Mouse (Mus musculus) lung, adult 2 months (tissue): ENCODE measurements around the gene Zbtb8b. TPM values are rescaled to one million over a fixed set of nuclear protein-coding genes. Genes with fewer than 3 reads are reported as not detected.

Source experiments
- DNase-seq: peaks from one replicate; pipeline ENCODE4 v3.0.0; 2022
- H3K4me1 ChIP-seq: fragments of 200-500 bp; 2 replicates; pipeline ENCODE4 v1.6.1; 2011; ENCODE audit warnings: low read length; ENCODE audit not compliant: control insufficient read depth, insufficient read depth
- H3K4me3 ChIP-seq: fragments of 200-500 bp; replicated peaks from 2 replicates; pipeline ENCODE3; 2011; ENCODE audit warnings: low read depth, mild to moderate bottlenecking, control low read depth, low read length; ENCODE audit errors: extremely low read depth
- CTCF ChIP-seq: fragments of 200-500 bp; IDR thresholded peaks from 2 replicates; pipeline ENCODE4 v1.5.1; 2011; ENCODE audit warnings: mild to moderate bottlenecking, low read length, control low read depth; ENCODE audit not compliant: insufficient read depth
- POLR2A ChIP-seq: fragments of 200-500 bp; IDR thresholded peaks from 2 replicates; pipeline ENCODE4 v1.6.1; 2011; ENCODE audit warnings: low read depth, mild to moderate bottlenecking, control low read depth, low read length, borderline replicate concordance; ENCODE audit errors: extremely low read depth
- WGBS: fragments of 180-500 bp; shearing (Covaris S2); methylation state at CpG from one replicate; pipeline ENCODE4 v1.1.7; 2018; 5-methylcytosine and 5-hydroxymethylcytosine counted together
- polyA plus RNA-seq: library from polyadenylated mRNA; depleted of rRNA; stranded (reverse); fragments of >200 nt; gene quantifications from 2 replicates; pipeline ENCODE4 v1.2.3, GENCODE M21; 2012

Gene Zbtb8b
- polyA plus RNA-seq, 1 experiment: 0.14 TPM

DNA sequence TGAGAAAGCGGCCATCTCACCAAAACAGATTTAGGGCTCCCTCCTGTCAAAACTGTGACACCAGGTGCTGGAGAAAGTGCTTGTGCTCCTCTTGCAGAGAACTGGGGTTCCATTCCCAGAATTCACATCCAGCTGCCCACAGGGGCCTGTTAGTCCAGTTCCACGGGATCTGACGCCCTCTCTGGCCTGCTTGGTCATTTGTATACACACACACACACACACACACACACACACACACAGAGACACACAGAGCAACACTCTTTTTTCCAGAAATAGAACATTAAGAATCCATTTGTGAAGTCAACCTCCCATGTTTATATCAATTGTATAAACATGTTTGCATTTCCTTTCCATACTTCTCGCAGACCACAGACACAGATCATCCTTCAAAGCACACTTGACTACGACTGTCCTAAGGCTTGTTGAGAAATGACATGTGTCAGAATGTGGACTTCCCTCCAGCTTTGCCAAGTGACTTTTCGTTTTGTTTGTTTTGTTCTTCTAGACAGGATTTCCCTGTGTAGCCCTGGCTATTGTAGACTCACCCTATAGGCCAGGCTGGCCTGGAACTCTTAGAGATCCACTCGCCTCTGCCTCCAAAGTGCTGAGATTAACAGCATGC lies 49.6 kb downstream of the Zbtb8b start:
- WGBS: 50% methylated on average over 7 of the region's 7 CpGs

DNA sequence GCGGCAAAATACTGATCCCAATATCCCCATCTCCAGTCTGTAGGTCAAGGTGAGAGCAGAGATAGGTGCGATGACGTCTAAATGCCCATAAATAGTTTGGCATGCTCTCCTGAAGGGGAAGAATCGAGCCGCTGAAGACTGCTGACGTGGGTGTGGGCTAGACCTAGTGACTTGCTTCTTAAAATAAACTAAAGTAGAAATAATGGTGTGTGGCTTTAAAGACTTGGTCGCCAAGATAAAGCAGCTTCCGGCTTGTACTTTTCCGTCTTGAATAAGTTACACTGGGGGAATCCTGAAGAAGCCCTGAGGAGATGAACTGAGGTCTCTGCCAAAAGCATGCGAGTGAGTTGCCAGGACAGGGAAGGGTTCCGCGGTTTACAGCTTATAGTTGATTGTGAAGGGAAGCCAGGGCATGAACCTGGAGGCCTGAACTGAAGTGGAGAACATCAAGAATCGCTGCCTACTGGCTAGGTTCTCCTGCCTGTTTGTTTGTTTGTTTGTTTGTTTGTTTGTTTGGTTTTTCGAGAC lies 50.4 kb downstream of the Zbtb8b start:
- Histone ChIP-seq H3K4me3 (no peak overlapping the region), H3K4me1 (peaks cover 7% of the 10 kb centered on the region)
- 48% methylated on average over 14 of the region's 14 CpGs for WGBS
- no peak for DNase-seq
- no peak for TF ChIP-seq POLR2A
- no peak for TF ChIP-seq CTCF

More for the DNA sequence above, 49.6 kb downstream of the Zbtb8b start:
- Histone ChIP-seq H3K4me3 (no peak overlapping the region), H3K4me1 (no peaks in the 10 kb centered on the region)
- no peak for DNase-seq
- TF ChIP-seq POLR2A (no peak), CTCF (no peak)

DNA sequence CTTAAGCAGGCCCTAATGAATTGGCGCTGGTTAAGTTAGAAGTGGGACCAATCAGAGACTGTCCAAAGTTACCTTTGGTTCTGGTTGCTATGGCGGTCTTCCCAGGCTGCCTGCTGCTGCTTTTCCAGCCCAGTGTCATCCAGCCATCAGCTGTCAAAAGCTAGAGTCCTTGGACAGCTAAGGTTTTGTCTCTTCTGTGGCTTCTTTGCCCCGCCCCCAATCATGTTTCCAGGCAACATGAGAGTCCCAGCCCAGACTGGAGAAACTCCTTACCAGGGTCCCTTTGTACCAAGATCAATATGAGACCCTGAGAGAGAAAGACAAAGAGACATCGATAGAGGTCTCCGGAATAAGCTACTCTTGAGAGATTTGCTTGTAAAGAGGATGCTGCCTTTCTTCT lies 52.2 kb downstream of the Zbtb8b start:
- H3K4me1 ChIP-seq: peaks cover 12% of the 10 kb centered on the region
- 92% methylated on average over 5 of the region's 5 CpGs for WGBS
- no peak for TF ChIP-seq CTCF
- TF ChIP-seq POLR2A: no peak
- no peak for DNase-seq
- H3K4me3 ChIP-seq: no peak overlapping the region

DNA sequence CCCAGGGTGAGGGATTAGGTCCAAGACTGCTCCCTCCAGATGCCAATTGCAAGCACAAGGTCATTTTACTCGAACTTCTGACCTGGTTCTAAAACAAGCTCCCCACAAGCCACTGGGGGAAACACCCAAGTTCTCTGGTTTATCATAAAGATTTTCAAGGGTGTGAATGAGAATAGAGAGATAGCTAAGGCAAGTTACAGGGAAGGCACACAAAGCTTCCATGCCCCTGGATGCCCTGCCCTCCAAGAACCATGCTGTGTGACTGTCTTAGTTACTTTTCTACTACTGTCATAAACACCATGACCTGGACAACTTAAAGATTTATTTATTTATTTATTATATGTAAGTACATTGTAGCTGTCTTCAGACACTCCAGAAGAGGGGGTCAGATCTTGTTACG lies 53.7 kb downstream of the Zbtb8b start:
- no peak for TF ChIP-seq POLR2A
- no peak for TF ChIP-seq CTCF
- H3K4me3 ChIP-seq: no peak overlapping the region
- H3K4me1 ChIP-seq: peaks cover 13% of the 10 kb centered on the region
- WGBS: 72% methylated on average over 2 of the region's 2 CpGs
- DNase-seq: no peak

DNA sequence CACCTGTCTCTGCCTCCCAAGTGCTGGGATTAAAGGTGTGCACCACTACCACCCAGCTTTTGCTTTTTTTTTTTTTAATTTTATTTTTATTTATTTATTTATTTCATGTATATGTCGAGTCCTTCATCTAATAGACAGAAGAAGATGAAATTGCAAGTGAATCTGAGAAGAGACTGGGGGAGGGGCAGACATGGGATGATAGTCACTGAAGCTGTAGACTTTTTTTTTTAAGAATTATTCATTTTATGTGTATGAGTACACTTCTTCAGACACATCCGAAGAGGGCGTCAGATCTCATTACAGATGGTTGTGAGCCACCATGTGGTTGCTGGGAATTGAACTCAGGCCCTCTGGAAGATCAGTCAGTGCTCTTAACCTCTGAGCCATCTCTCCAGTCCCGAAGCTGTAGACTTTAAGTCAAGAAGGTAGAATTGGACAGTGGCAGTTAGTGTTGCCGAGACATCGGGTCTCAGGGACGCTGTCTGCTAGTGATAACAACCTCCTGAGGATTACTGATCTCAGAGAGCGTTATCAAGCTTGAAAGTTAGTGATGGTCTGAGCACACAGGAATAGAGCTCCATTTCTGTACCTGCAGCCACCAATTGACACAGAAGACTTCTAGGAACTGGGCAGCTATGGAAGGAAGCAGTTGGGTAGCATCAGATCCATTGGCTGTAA lies 54.2 kb downstream of the Zbtb8b start:
- Histone ChIP-seq H3K4me1 (peaks cover 13% of the 10 kb centered on the region), H3K4me3 (no peak overlapping the region)
- WGBS: 89% methylated on average over 8 of the region's 8 CpGs
- no peak for DNase-seq
- TF ChIP-seq CTCF (no peak), POLR2A (no peak)

DNA sequence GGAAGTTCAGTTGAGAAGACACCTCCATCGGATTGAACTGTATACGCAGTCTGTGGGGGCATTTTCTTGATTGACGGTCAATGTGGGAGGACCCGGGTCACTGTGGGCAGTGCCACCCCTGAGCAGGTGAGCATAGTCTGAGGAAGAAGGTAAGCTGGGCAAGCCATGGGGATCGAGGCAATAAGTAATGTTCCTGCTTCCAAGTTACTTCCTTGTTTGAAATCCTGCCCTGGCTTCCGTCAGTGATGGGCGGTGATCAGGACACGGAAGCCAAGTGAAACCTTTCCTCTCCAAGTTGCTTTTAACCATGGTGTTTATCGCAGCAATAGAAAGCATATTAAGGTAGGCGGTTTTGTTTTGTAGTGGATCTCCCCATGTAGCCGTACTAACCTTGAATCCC lies 55.0 kb downstream of the Zbtb8b start:
- Histone ChIP-seq H3K4me3 (peak overlapping the region; percentile 35), H3K4me1 (peaks cover 13% of the 10 kb centered on the region)
- no peak for TF ChIP-seq CTCF
- peak; percentile 55; the same call in 1 of the 2 replicates for TF ChIP-seq POLR2A
- no peak for DNase-seq
- 50% methylated on average over 11 of the region's 11 CpGs for WGBS

DNA sequence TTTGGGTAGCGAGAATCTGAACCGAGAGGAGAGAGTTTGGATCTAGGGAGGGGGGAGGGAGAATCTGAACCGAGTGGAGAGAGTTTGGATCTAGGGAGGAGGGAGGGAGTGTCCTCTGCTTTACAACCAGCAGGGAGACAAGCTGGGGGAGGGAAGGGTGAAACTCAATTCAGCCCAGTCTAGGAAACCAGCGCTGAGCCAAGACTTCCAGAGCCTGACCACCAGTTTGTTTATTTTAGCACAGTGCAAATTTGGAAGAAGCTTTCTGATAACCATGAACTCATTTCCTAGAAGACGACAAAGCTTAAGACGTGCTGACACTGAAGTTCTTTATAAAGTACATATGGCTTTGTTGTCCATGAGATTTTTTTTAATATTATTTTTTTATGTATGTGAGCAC lies 56.2 kb downstream of the Zbtb8b start:
- no peak for TF ChIP-seq CTCF
- no peak for TF ChIP-seq POLR2A
- H3K4me1 ChIP-seq: peaks cover 17% of the 10 kb centered on the region
- DNase-seq: no peak
- 11% methylated on average over 6 of the region's 6 CpGs for WGBS
- no peak overlapping the region for H3K4me3 ChIP-seq

DNA sequence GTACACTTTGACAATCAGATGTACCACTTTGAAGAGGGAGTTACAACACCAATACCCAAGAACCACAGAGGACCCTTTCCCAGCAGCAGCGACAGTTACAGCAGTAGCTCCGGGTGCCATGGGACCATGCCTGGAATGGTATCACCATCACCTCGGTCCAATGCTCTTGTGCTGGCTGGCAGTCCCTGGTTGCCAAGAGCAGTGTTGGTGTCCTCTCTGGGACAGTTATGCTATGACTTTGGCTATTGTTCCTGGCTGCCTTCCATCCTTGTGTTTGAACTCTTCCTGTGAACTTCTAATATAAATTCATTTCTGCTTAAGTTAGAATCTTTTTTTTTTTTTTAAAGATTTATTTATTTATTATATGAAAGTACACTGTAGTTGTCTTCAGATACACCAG lies 57.1 kb downstream of the Zbtb8b start:
- no peak for DNase-seq
- 59% methylated on average over 3 of the region's 3 CpGs for WGBS
- Histone ChIP-seq H3K4me1 (peaks cover 17% of the 10 kb centered on the region), H3K4me3 (peak overlapping the region; percentile 0)
- TF ChIP-seq POLR2A (no peak), CTCF (no peak)

DNA sequence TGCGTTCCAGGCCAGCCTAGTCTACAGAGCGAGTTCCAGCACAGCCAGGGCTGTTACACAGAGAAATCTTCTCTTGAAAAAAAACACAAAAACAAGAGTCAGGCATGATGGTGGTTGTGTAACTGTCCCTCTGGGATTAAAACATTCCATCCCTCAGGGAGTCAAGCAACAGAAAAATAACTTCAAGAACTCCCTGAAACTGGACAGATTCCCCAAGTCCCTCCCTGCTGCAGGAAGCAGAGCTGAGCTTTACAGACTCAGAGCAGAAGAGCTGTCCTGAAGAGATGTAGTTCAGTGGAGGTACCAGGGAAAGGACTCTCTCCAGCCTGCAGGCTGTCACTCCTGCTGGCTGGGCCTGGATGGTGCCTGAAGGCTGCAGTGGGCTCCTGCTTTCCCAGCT lies 58.2 kb downstream of the Zbtb8b start:
- H3K4me3 ChIP-seq: peak overlapping the region; percentile 1
- WGBS: 65% methylated on average over 2 of the region's 2 CpGs
- peaks cover 17% of the 10 kb centered on the region for H3K4me1 ChIP-seq
- DNase-seq: no peak
- TF ChIP-seq POLR2A (0 out of 2 replicates have a peak, but pooled peaks have one; percentile 17), CTCF (no peak)

DNA sequence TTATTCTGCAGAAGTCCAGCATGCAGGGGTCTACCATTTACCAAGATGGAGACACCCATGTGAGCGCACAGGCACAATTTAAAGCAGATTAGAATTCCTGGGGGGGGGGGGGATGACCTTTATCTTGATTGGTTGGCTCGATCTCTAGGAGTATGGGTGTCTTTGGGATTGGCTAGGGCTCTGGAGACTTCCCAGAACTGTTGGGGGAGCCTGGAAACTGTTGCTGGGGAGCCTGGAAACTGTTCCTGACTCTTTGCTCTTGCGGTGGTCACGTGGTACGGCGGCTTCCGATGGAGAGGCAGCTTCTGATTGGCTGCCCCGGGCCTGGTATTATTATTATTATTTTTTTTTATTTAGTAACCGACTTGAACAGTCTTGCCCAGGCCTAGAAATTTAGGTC lies 58.6 kb downstream of the Zbtb8b start:
- Histone ChIP-seq H3K4me1 (peaks cover 17% of the 10 kb centered on the region), H3K4me3 (no peak overlapping the region)
- 90% methylated on average over 9 of the region's 9 CpGs for WGBS
- DNase-seq: no peak
- no peak for TF ChIP-seq CTCF
- no peak for TF ChIP-seq POLR2A
